Mouse (Mus musculus) heart, postnatal 25 days (tissue): ENCODE data around the gene Hs3st6. TPM values are rescaled to one million over a fixed set of nuclear protein-coding genes. Genes with fewer than 3 reads are reported as not detected.

Source experiments
- total RNA-seq, 2 experiments: library from RNA; stranded (reverse); gene quantifications; 2 replicates each; pipeline ENCODE4 v1.2.3; 2021

Gene Hs3st6
- total RNA-seq, 2 experiments from 2014 or later = not detected

Other genes starting within 250 kb of the Hs3st6 start
- 10 to 100 TPM; 43.6 to 54.1 TPM for gene Traf7, start 225.1 kb upstream of the Hs3st6 start, total RNA-seq
- gene Rab26, start 218.8 kb upstream of the Hs3st6 start, total RNA-seq = not detected
- 10 to 100 TPM; 41.2 to 50.6 TPM for gene Pkd1, start 203.2 kb upstream of the Hs3st6 start, total RNA-seq
- gene Tsc2, start 120.4 kb upstream of the Hs3st6 start, total RNA-seq = 100 to 1,000 TPM in 1 of 2 experiments, 10 to 100 TPM in 1; 93.9 to 101 TPM
- gene Nthl1, start 120.3 kb upstream of the Hs3st6 start, total RNA-seq = 1 to 10 TPM; 2.8 to 3.4 TPM
- gene Slc9a3r2, start 102.7 kb upstream of the Hs3st6 start, total RNA-seq = 100 to 1,000 TPM in 1 of 2 experiments, 10 to 100 TPM in 1; 96.0 to 135 TPM
- not detected for gene Npw, start 94.5 kb upstream of the Hs3st6 start, total RNA-seq
- 10 to 100 TPM; 17.5 to 17.9 TPM for gene Zfp598, start 83.3 kb upstream of the Hs3st6 start, total RNA-seq
- gene Syngr3, start 63.0 kb upstream of the Hs3st6 start, total RNA-seq = not detected
- 10 to 100 TPM; 21.9 to 22.1 TPM for gene Gfer, start 56.8 kb upstream of the Hs3st6 start, total RNA-seq
- under 1 TPM; 0.50 to 0.55 TPM for gene Noxo1, start 56.8 kb upstream of the Hs3st6 start, total RNA-seq
- 10 to 100 TPM; 16.0 to 16.9 TPM for gene Tbl3, start 45.3 kb upstream of the Hs3st6 start, total RNA-seq
- not detected for gene Rnf151, start 34.9 kb upstream of the Hs3st6 start, total RNA-seq
- gene Rps2, start 34.9 kb upstream of the Hs3st6 start, total RNA-seq = 100 to 1,000 TPM; 745 to 758 TPM
- 1,000 to 10,000 TPM; 1,080 to 1,118 TPM for gene Ndufb10, start 28.5 kb upstream of the Hs3st6 start, total RNA-seq
- 100 to 1,000 TPM; 375 to 390 TPM for gene Rpl3l, start 25.2 kb upstream of the Hs3st6 start, total RNA-seq
- gene Msrb1, start 16.3 kb upstream of the Hs3st6 start, total RNA-seq = 100 to 1,000 TPM; 191 to 194 TPM
- gene Meiob, start 51.3 kb downstream of the Hs3st6 start, total RNA-seq = not detected
- 100 to 1,000 TPM in 1 of 2 experiments, 10 to 100 TPM in 1; 97.1 to 108 TPM for gene Hagh, start 87.2 kb downstream of the Hs3st6 start, total RNA-seq
- 10 to 100 TPM; 88.1 to 88.6 TPM for gene Fahd1, start 97.4 kb downstream of the Hs3st6 start, total RNA-seq
- 1 to 10 TPM; 6.9 TPM for gene Igfals, start 113.0 kb downstream of the Hs3st6 start, total RNA-seq
- gene Nubp2, start 133.4 kb downstream of the Hs3st6 start, total RNA-seq = 10 to 100 TPM; 18.2 to 19.4 TPM
- 10 to 100 TPM; 33.4 to 36.3 TPM for gene Spsb3, start 133.7 kb downstream of the Hs3st6 start, total RNA-seq
- 10 to 100 TPM; 17.8 to 19.9 TPM for gene Eme2, start 142.1 kb downstream of the Hs3st6 start, total RNA-seq
- gene Mrps34, start 142.1 kb downstream of the Hs3st6 start, total RNA-seq = 100 to 1,000 TPM; 110 to 111 TPM
- gene Nme3, start 143.5 kb downstream of the Hs3st6 start, total RNA-seq = 10 to 100 TPM; 33.9 to 35.6 TPM
- 10 to 100 TPM; 65.1 to 70.2 TPM for gene Mapk8ip3, start 184.0 kb downstream of the Hs3st6 start, total RNA-seq
- 1 to 10 TPM; 8.4 to 8.6 TPM for gene Jpt2, start 207.7 kb downstream of the Hs3st6 start, total RNA-seq